Mouse (Mus musculus): ENCODE measurements at regions not wholly inside any gene's neighbourhood (a gene's known extent, or its start where the extent isn't known, plus 50 kb on each side); places are given as distances from the start of the nearest gene placed in this dataset.

GRCm38 (mm10) chr6:49743157-49743556, 79.4 kb upstream of the Npy start:
- DNase-seq (ENCODE audit: extremely low spot score in 1 of 2, low spot score in 2 of 2): no peak
- intact Hi-C loops (cut with DNase I): no loop called here

- DNase-seq (ENCODE audit: extremely low spot score in 1 of 2, low spot score in 2 of 2): no peak
- intact Hi-C loops (cut with DNase I): no loop called here
These were observed 77.2 kb upstream of the Npy start for GRCm38 (mm10) chr6:49745301-49745700.

GRCm38 (mm10) chr6:49750544-49750943, 72.0 kb upstream of the Npy start:
- DNase-seq (ENCODE audit: extremely low spot score in 1 of 2, low spot score in 2 of 2): no peak
- intact Hi-C loops (cut with DNase I): no loop called here

- no peak for DNase-seq (ENCODE audit: extremely low spot score in 1 of 2, low spot score in 2 of 2)
- intact Hi-C loops (cut with DNase I): no loop called here
These were observed 62.9 kb upstream of the Npy start for GRCm38 (mm10) chr6:49759614-49760013.

GRCm38 (mm10) chr6:49764746-49765145, 57.8 kb upstream of the Npy start:
- DNase-seq (ENCODE audit: extremely low spot score in 1 of 2, low spot score in 2 of 2): no peak
- intact Hi-C loops (cut with DNase I): no loop called here

- no peak for DNase-seq (ENCODE audit: extremely low spot score in 1 of 2, low spot score in 2 of 2)
- intact Hi-C loops (cut with DNase I): no loop called here
These were observed 52.4 kb upstream of the Npy start for GRCm38 (mm10) chr6:49769904-49770720.

Measured in left cerebral cortex, postnatal 10 days (tissue).